Mouse (Mus musculus): Measurements from ENCODE around the gene Olfr1353. TPM values are rescaled to one million over a fixed set of nuclear protein-coding genes. Genes with fewer than 3 reads are reported as not detected.
"Not testable (repeated sequence)": the region's sequence is repeated elsewhere in the genome, so short reads cannot be mapped to it uniquely, and the experiment has no call there.

The Olfr1353 gene
- not detected for total RNA-seq (2018; cell fraction: chromatin; rRNA removed)
- not detected for total RNA-seq (2018; cell fraction: cytosol; rRNA removed)
- total RNA-seq (2018; cell fraction: nucleus; rRNA removed): not detected
- polyA plus RNA-seq (2018): not detected in 3 replicates

DNA sequence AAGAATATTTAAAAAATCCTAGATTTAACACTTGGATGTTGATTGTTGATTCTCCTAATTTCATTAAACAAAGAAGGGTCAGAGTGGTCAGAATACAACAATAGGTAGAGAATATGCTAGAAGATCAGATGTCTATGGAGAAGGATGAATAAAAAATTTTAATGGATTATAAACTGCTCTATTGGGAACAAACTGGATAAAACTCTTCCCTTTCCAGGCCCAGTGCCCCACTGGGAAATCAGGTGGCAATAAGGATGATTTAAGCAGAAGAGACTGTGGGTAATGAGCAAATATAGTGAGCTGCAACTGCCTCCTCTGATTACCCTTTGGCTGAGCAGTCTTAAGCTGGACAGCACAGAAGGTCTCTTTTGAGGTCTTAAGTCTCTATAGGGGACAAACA, at the start of gene Olfr1353:
TSS of gene Olfr1353 (plus strand) at position 301 of the 400 bp plus-strand sequence.
- H3K36me3 ChIP-seq (ENCODE audit: inconsistent target): not testable (repeated sequence)

GRCm38 (mm10) chr10:78950336-78950735, 12.8 kb upstream of the Olfr1353 start, which contains the start of gene Olfr8:
Gene Olfr8 (plus strand): TSS chr10:78950636.
- 90% methylated on average over 1 of the region's 1 CpGs for WGBS (ENCODE audit: missing documents)
- not testable (repeated sequence) for H3K4me3 ChIP-seq (ENCODE audit: inconsistent target); H3K79me2 ChIP-seq (ENCODE audit: inconsistent target); H3K36me3 ChIP-seq (ENCODE audit: inconsistent target); H3K27ac ChIP-seq

More for the DNA sequence above, at the start of gene Olfr1353:
- H3K4me3 ChIP-seq (ENCODE audit: inconsistent target); H3K79me2 ChIP-seq (ENCODE audit: inconsistent target); H3K27ac ChIP-seq: not testable (repeated sequence)

DNA sequence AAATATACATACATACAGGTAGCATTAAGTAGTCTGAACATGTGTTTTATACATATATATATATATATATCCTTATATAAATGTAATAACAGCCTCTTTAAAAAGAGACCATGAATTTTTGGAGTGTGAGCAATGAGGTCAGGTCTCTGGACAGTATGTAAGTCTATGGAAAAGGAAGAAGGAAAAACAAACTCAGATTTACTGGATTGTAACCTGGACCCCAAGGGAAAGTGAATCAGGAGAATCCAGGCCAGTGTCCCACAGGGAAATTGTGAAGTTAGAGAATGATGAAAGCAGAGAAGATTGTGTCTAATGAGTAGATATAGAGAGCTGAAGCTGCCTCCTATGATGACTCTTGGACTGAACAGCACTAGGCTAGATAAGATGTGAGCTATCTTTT, 17.6 kb downstream of the Olfr1353 start, which contains the start of gene Olfr1352:
TSS of gene Olfr1352 (plus strand) at position 301 of the 400 bp plus-strand sequence.
- H3K79me2 ChIP-seq (ENCODE audit: inconsistent target): no peaks in the 10 kb centered on the region
- H3K36me3 ChIP-seq (ENCODE audit: inconsistent target): no peaks in the 10 kb centered on the region
- no peak within 1 kb of the TSS for H3K27ac ChIP-seq
- H3K4me3 ChIP-seq (ENCODE audit: inconsistent target): no peak within 1 kb of the TSS

GRCm38 (mm10) chr10:79012172-79012571, 49.1 kb downstream of the Olfr1353 start, which contains the start of gene Olfr1351:
Gene Olfr1351 (plus strand): TSS chr10:79012472.
- 83% methylated on average over 1 of the region's 1 CpGs for WGBS (ENCODE audit: missing documents)
- H3K79me2 ChIP-seq (ENCODE audit: inconsistent target): no peaks in the 10 kb centered on the region
- no peaks in the 10 kb centered on the region for H3K36me3 ChIP-seq (ENCODE audit: inconsistent target)
- H3K27ac ChIP-seq: no peak within 1 kb of the TSS
- no peak within 1 kb of the TSS for H3K4me3 ChIP-seq (ENCODE audit: inconsistent target)

Other genes starting within 250 kb of the Olfr1353 start
- gene Casp14, start 245.0 kb upstream of the Olfr1353 start, polyA plus RNA-seq (2018): not detected in 3 replicates
- not detected in 3 replicates for gene Ccdc105, start 210.2 kb upstream of the Olfr1353 start, polyA plus RNA-seq (2018)
- gene Slc1a6, start 182.8 kb upstream of the Olfr1353 start, polyA plus RNA-seq (2018): not detected in 3 replicates
- not detected in 3 replicates for gene Olfr1356, start 111.1 kb upstream of the Olfr1353 start, polyA plus RNA-seq (2018)
- not detected in 3 replicates for gene Olfr1355, start 87.8 kb upstream of the Olfr1353 start, polyA plus RNA-seq (2018)
- not detected in 3 replicates for gene Olfr1354, start 50.1 kb upstream of the Olfr1353 start, polyA plus RNA-seq (2018)
- not detected in 3 replicates for gene Olfr8, start 12.7 kb upstream of the Olfr1353 start, polyA plus RNA-seq (2018)
- gene Olfr1352, start 17.7 kb downstream of the Olfr1353 start, polyA plus RNA-seq (2018): not detected in 3 replicates
- not detected in 3 replicates for gene Olfr1351, start 49.2 kb downstream of the Olfr1353 start, polyA plus RNA-seq (2018)
- gene Olfr57, start 65.4 kb downstream of the Olfr1353 start, polyA plus RNA-seq (2018): not detected in 3 replicates
- 4.2 to 6.6 TPM (median 4.8 TPM) in 3 replicates for gene 2610008E11Rik, start 134.3 kb downstream of the Olfr1353 start, polyA plus RNA-seq (2018)
- gene Vmn2r80, start 185.5 kb downstream of the Olfr1353 start, polyA plus RNA-seq (2018): not detected in 3 replicates

Data from macrophage (primary cell).